Mouse (Mus musculus): ENCODE results near the gene Gm21310.
"Not testable (repeated sequence)": the region's sequence is repeated elsewhere in the genome, so short reads cannot be mapped to it uniquely, and the experiment has no call there.

The Gm21310 gene

DNA sequence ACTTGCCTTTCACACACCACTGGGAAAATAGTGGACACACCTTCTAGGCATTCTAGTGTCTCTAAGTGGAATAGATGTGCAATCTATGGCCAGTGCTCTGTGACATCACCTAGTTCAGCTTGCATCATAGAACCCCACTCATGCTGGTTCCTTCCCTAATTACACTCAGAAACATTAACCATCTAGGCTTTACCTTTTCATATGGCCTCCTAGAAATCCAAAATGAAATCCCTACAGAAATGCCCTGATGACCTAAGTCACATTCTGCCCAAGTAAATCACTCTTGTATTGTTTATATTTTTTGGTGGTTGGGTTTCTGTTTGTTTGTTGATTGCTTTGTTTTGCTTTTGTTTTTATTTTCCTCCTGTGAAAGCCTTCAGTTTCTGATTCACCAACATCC is at the start of gene Gm21310:
Gm21310 (minus strand) TSS at position 101 of the 400 bp plus-strand sequence.
- DNase-seq (ENCODE audit: low read depth, low spot score); H3K27me3 ChIP-seq (ENCODE audit: control insufficient read depth, insufficient read depth, low read length, poor library complexity, severe bottlenecking); H3K36me3 ChIP-seq (ENCODE audit: control insufficient read depth, insufficient read depth, low read length, poor library complexity, severe bottlenecking): not testable (repeated sequence)

Data from splenic B cell, adult 2 months (primary cell).